Mouse (Mus musculus) heart, embryonic 10.5 days (tissue): ENCODE measurements around the gene Nrip1. TPM values are rescaled to one million over a fixed set of nuclear protein-coding genes. Genes with fewer than 3 reads are reported as not detected.

ENCODE experiments used
- DNase-seq: peaks from one replicate; pipeline ENCODE4 v3.0.0-alpha.2; 2017; ENCODE audit warnings: low spot score
- H3K27ac ChIP-seq: fragments of 300-500 bp; sonication (generic); 2 replicates; pipeline ENCODE4 v1.5.1; 2016; ENCODE audit warnings: mild to moderate bottlenecking
- H3K27me3 ChIP-seq: fragments of 300-500 bp; sonication (generic); 2 replicates; pipeline ENCODE4 v1.6.1; 2016; ENCODE audit warnings: mild to moderate bottlenecking; ENCODE audit not compliant: poor library complexity, insufficient read depth, severe bottlenecking
- H3K36me3 ChIP-seq: fragments of 300-500 bp; sonication (generic); 2 replicates; pipeline ENCODE4 v1.6.1; 2016; ENCODE audit warnings: mild to moderate bottlenecking, moderate library complexity
- H3K4me1 ChIP-seq: fragments of 300-500 bp; sonication (generic); 2 replicates; pipeline ENCODE4 v1.6.1; 2016; ENCODE audit warnings: mild to moderate bottlenecking
- H3K4me3 ChIP-seq: fragments of 300-500 bp; sonication (generic); 2 replicates; pipeline ENCODE4 v1.5.1; 2016; ENCODE audit warnings: mild to moderate bottlenecking, moderate library complexity
- H3K9me3 ChIP-seq: fragments of 300-500 bp; sonication (generic); 2 replicates; pipeline ENCODE4 v1.6.1; 2016; ENCODE audit warnings: mild to moderate bottlenecking, moderate library complexity
- WGBS: fragments of 180-500 bp; shearing (Covaris S2); methylation state at CpG from one replicate; pipeline ENCODE4 v1.1.7; 2016; 5-methylcytosine and 5-hydroxymethylcytosine counted together
- polyA plus RNA-seq: library from polyadenylated mRNA; unstranded; fragments of >200 nt; fragmentation: Nextera tagmentation; extraction: Ambion mirVana; gene quantifications from 2 replicates; pipeline ENCODE4 v1.2.1, GENCODE M21; 2016

The Nrip1 gene
- polyA plus RNA-seq, 1 experiment from 2014 or later, result 31.2 TPM

DNA sequence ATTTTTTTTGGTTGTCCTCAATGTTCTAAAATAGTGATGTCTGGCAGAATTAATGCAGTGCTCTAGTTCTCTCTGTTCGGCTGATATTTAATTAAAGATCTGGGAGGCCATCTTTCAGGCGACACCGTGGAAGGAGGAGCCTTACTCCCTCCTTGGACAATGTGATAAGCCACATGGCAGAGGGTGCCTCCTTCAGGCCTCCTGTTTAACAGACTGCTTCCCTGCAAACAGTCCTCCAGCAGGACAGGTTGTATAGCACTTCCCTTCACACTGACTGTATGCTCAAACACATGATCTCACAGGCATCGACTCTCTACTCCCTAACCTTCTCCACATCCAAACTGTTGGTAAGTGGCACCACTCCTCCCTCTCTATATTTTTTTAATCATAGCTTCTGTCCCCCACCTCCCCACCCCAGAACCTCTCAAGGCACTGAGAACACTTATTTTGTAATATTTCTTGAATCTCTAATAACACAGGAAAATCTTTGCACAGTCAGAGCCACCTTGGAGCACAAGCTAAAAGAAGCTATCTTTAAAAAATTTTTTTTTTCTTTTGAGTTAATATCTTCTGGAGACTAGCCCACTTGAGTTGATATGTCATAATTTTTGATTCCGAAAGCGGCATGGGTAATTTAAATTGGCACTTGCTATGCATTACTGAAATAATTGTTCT lies 3.4 kb downstream of the Nrip1 start:
- DNase-seq, result peak; percentile 84

DNA sequence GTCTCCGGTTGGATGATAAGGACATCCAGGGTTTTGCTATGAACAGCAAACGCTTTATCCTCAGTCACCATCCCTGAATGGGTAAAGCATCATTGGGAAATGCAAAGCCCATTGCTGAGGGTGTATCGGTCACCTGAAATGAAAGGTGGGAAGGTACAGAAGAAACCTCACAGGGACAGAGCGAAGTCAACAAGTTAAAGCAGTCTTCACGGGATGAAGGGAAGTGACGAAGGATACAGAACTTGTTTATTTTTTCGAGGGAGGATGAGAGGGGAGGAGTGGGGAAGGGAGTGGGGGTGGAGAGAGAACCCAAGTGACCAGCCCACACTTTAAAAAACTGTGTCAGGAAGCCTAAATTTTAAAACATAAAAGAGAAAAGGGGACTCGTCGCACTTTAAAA lies 4.4 kb downstream of the Nrip1 start:
- Histone ChIP-seq H3K36me3 (0 out of 2 replicates have a peak, but pooled peaks cover 3% of the 10 kb centered on the region), H3K4me1 (peaks cover 21% of the 10 kb centered on the region), H3K27me3 (no peaks in the 10 kb centered on the region), H3K27ac (no peak overlapping the region), H3K4me3 (no peak overlapping the region), H3K9me3 (no peaks in the 10 kb centered on the region)
- WGBS, result 70% methylated on average over 9 of the region's 9 CpGs
- peak; percentile 51 for DNase-seq

More for the DNA sequence above, 3.4 kb downstream of the Nrip1 start:
- H3K36me3 ChIP-seq, result 0 out of 2 replicates have a peak, but pooled peaks cover 3% of the 10 kb centered on the region
- H3K4me1 ChIP-seq, result peaks cover 20% of the 10 kb centered on the region
- WGBS, result 42% methylated on average over 6 of the region's 6 CpGs
- H3K4me3 ChIP-seq, result peak overlapping the region; percentile 92; the same call in 1 of the 2 replicates
- no peak overlapping the region for H3K27ac ChIP-seq
- no peaks in the 10 kb centered on the region for H3K27me3 ChIP-seq
- no peaks in the 10 kb centered on the region for H3K9me3 ChIP-seq

DNA sequence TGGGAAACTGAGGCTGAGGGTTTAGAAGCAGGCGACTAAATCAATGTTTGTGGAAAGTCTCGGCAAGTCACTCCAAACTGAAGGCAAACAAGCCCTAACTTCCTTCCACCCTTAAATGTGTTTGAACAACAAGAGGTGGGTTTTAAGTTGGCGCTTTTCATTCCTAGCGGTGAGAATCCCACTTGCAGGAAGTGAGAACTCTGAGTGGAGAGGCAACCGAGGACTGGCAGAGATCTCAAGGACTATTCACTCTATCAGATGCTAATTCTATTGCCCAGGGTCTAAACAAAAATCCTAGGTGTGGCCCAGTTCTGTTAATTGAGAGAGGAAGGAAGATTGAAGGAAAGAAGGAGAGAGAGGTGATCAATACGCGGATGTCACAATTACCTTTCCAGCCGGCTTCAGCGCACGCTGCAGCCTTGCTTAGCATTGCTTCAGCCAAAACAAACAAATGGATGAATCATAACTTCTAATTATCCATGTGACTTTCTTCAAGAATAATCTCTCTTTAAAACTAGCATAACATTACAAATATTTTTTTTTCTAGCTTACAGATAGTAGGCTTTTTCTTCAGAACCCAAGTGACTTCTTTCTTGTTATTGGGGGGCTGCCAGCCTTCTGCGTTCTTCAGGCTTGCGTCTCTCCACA lies 6.2 kb downstream of the Nrip1 start:
- no peak overlapping the region for H3K4me3 ChIP-seq
- no peaks in the 10 kb centered on the region for H3K27me3 ChIP-seq
- peaks cover 21% of the 10 kb centered on the region for H3K4me1 ChIP-seq
- no peaks in the 10 kb centered on the region for H3K9me3 ChIP-seq
- no peak for DNase-seq
- 77% methylated on average over 12 of the region's 12 CpGs for WGBS
- H3K27ac ChIP-seq, result no peak overlapping the region
- H3K36me3 ChIP-seq, result 0 out of 2 replicates have a peak, but pooled peaks cover 3% of the 10 kb centered on the region

DNA sequence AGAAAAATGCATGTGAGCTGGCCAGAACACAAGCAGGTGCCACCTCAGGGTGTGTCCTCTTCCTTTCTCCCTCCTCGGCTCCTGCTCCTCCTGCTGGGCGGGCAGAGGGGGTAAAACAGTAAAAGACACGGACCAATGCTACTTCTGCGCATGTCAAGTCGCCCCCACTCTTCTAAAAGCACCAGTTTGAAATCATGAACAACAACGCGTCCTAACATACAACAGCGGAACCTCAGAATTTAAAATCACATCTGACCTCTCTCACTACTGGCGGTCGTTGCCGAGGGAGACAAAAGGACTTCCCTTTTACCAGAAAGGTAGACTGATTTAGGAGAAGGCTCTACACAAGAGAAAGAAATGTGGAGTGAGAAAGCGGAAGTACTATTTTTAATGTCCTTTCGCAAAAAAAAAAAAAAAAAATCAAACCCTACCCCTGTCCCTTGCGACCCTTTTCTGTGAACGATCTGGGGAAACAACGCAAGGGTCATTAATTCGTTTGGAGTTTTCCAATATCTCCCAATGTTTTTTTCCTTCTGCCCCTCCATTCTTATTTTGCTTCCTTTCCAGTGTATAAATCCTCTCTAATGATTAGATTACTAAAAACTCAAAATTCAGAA lies 7.7 kb downstream of the Nrip1 start:
- Histone ChIP-seq H3K4me3 (no peak overlapping the region), H3K4me1 (peaks cover 17% of the 10 kb centered on the region), H3K9me3 (no peaks in the 10 kb centered on the region), H3K27me3 (no peaks in the 10 kb centered on the region), H3K36me3 (0 out of 2 replicates have a peak, but pooled peaks cover 3% of the 10 kb centered on the region), H3K27ac (no peak overlapping the region)
- DNase-seq, result no peak
- 87% methylated on average over 17 of the region's 17 CpGs for WGBS

DNA sequence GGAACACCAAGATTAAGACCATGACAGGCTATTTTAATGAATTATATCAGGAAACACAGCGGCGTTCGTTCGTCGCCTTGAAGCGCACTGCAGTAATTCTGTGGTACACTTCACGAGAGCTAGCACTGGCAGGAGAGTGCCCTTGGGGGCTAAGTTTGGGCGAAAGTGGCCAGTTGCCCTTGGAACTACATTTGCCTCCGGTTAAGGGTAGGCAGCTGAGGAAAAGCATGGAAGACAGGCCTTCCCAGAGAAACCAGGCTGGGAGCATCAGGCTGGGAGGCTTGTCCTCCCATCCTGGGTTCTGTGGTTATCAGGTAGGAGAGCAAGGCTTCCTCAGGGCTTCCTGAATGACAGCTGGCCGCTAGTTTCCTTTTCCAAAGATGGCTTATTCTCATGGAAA lies 8.4 kb downstream of the Nrip1 start:
- H3K9me3 ChIP-seq, result no peaks in the 10 kb centered on the region
- no peak overlapping the region for H3K4me3 ChIP-seq
- H3K27ac ChIP-seq, result no peak overlapping the region
- no peak for DNase-seq
- no peaks in the 10 kb centered on the region for H3K27me3 ChIP-seq
- H3K4me1 ChIP-seq, result peaks cover 15% of the 10 kb centered on the region
- 0 out of 2 replicates have a peak, but pooled peaks cover 3% of the 10 kb centered on the region for H3K36me3 ChIP-seq
- 87% methylated on average over 10 of the region's 10 CpGs for WGBS

DNA sequence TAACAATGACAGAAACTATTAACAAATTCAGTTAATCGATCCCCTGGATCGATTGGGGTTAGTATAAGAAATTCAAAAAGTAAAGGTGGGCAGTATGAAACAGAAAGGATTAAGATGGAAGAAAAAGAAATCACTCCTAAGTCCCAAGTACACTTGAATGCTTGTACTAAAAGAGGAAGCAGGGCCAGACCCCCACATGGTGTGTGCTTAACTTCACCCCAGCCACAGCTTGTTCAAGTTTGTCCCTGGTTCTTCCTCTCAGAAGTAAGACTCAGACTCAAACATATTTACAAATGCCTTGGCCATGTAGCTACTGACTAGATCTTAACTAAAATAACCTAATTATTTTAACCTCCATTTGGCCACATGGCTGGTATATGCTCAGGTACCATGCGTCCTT lies 10.0 kb downstream of the Nrip1 start:
- Histone ChIP-seq H3K27me3 (no peaks in the 10 kb centered on the region), H3K36me3 (0 out of 2 replicates have a peak, but pooled peaks cover 3% of the 10 kb centered on the region), H3K27ac (no peak overlapping the region), H3K4me3 (no peak overlapping the region), H3K9me3 (no peaks in the 10 kb centered on the region), H3K4me1 (peaks cover 6% of the 10 kb centered on the region; the same call in 1 of the 2 replicates)
- DNase-seq, result peak; percentile 14
- WGBS, result 91% methylated on average over 3 of the region's 3 CpGs

DNA sequence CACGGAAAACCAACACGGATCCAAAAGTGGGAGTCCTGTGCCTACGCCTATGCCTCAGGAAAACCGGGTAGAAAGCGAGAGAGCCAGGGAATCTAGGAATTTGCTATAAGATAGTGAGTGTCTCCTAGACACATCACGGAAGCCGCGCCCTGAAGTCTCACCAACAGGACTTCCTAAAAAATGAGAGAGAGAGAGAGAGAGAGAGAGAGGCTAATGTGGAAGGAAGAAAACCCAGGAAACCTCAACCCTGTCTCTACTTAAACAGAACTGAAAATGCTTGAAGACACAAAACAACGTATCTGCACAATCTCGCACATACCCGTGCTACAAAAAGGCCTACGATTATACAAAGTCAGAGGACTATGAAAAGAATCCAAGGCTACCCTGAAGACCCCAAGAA lies 10.6 kb downstream of the Nrip1 start:
- DNase-seq, result no peak
- H3K27me3 ChIP-seq, result no peaks in the 10 kb centered on the region
- 89% methylated on average over 12 of the region's 12 CpGs for WGBS
- peaks cover 9% of the 10 kb centered on the region; the same call in 1 of the 2 replicates for H3K4me1 ChIP-seq
- H3K4me3 ChIP-seq, result no peak overlapping the region
- H3K9me3 ChIP-seq, result no peaks in the 10 kb centered on the region
- H3K27ac ChIP-seq, result no peak overlapping the region
- H3K36me3 ChIP-seq, result 0 out of 2 replicates have a peak, but pooled peaks cover 3% of the 10 kb centered on the region

DNA sequence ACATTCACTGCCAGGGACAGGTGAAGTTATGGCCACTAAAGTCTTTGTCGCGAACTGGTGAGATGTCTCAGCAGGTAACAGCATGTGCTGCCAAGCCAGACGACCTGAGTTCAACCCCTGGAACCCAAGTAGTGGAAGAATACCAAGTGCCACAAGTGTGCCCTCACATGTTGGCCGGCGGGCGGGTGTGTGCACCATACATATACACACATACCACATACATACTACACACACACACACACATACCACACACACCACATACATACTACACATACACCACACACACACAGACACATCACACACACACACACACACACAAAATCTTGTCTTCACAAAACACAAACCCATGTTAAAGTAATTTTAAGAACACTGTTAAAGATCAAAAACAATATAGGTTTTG lies 13.2 kb downstream of the Nrip1 start:
- peak; percentile 63 for DNase-seq
- H3K4me1 ChIP-seq, result peaks cover 6% of the 10 kb centered on the region; the same call in 1 of the 2 replicates
- WGBS, result 84% methylated on average over 6 of the region's 6 CpGs

DNA sequence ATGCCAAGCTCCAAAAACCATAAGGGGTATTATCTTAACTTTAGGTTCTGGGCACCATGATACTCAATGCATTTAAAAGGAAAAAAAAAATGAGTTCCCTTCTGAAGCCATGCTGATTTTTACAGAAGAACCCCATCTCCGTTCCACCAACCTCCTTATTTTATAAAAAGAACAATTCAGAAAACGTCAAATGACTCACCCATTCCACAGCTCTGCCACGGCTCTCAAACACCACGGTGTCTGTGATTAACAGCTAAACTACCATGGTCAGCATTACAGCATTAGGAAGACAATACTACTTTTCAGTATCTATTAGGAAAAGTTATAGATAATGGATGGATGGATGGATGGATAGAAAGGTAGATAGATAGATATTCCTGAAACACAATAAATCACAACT lies 14.9 kb downstream of the Nrip1 start:
- whole genome bisulfite sequencing, result 75% methylated on average over 4 of the region's 4 CpGs

More for the DNA sequence above, 13.2 kb downstream of the Nrip1 start:
- Histone ChIP-seq H3K27me3 (no peaks in the 10 kb centered on the region), H3K9me3 (no peaks in the 10 kb centered on the region), H3K4me3 (no peak overlapping the region), H3K36me3 (no peaks in the 10 kb centered on the region), H3K27ac (no peak overlapping the region)

DNA sequence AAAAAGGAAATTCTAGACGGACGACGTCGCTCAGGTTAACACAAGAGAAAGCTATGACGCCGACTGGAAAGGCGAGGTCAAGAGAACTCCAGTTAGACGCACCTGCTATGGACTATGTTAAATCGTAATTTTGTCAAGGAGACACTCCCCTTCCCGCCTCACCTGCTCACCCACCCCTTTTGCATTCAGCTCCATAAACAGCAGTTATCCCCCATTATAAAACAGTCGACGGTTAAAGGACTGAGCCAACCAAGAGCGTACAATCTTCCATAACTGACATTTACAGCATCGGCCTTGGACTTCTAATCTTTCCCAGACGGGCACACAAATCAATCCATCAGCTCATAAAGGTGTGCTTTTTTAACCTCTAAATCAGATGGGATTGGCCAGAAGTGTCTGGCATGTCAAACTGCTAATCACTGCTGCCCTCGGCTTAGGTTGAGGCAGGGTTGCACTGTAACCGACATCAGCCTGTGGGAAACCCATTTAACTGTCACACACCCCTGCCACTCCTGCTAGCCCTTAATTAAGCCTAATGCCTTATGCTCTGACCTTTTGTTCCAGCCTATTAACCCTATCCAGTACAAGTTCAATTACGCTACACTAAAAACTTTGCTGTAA lies 15.4 kb downstream of the Nrip1 start:
- Histone ChIP-seq H3K4me3 (no peak overlapping the region), H3K9me3 (no peaks in the 10 kb centered on the region), H3K4me1 (peaks cover 11% of the 10 kb centered on the region; the same call in 1 of the 2 replicates), H3K36me3 (no peaks in the 10 kb centered on the region), H3K27me3 (no peaks in the 10 kb centered on the region), H3K27ac (no peak overlapping the region)
- 85% methylated on average over 18 of the region's 18 CpGs for WGBS
- no peak for DNase-seq

More for the DNA sequence above, 14.9 kb downstream of the Nrip1 start:
- Histone ChIP-seq H3K36me3 (no peaks in the 10 kb centered on the region), H3K4me3 (no peak overlapping the region), H3K9me3 (no peaks in the 10 kb centered on the region), H3K4me1 (peaks cover 11% of the 10 kb centered on the region; the same call in 1 of the 2 replicates), H3K27me3 (no peaks in the 10 kb centered on the region), H3K27ac (no peak overlapping the region)
- DNase-seq, result no peak

DNA sequence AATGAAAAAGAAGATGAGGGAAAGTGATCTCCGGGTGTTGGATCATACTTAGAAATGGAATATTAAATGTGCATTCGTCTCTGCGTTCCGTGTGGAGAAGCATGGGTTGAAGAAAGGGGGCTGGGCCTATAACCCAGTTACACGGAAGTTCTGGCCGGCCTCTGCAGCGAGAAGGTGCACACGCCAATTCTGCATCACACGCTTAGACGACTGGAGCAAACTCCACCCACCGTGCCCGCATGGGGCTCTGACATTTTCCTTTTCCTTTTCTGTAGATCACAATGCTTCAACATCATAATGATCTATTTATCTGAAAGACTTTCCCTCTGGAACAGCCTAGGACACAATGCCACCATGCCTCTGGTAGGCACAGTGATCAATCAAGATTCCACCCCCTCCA lies 16.5 kb downstream of the Nrip1 start:
- Histone ChIP-seq H3K9me3 (no peaks in the 10 kb centered on the region), H3K36me3 (peaks cover under 1% of the 10 kb centered on the region; the same call in 1 of the 2 replicates), H3K4me1 (peaks cover 11% of the 10 kb centered on the region; the same call in 1 of the 2 replicates), H3K27ac (no peak overlapping the region), H3K4me3 (no peak overlapping the region), H3K27me3 (no peaks in the 10 kb centered on the region)
- 93% methylated on average over 12 of the region's 12 CpGs for WGBS
- no peak for DNase-seq

DNA sequence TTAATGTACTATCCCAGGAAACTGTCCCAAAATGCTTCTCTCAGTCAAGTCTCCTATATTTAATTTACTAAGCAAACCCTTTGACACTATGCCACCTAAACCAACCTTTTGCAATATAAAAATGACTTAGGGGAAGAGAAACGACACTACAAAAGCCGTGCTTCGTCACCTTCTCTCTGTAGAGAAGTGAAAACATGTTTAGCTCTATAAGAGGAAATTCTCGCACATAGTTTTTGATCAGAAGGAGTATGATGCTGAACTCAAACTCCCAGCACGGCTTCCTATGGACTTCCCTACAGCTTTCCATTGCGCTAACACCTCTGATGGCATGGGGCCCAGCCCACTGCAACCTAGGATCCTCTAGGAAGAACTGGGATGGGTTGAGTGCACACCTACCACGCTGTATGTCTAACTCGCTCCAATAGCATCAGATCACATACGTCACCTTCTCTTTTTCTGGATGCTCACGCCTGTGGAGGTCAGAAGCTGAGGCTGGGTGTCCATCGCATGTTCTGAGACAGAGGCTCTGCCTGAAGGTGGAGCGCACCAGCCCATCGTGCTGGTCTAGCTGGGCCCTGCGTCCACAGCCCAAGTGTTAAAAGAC lies 17.6 kb downstream of the Nrip1 start:
- Histone ChIP-seq H3K4me1 (peaks cover 11% of the 10 kb centered on the region; the same call in 1 of the 2 replicates), H3K4me3 (no peak overlapping the region), H3K9me3 (no peaks in the 10 kb centered on the region), H3K36me3 (peaks cover 7% of the 10 kb centered on the region; the same call in 1 of the 2 replicates), H3K27me3 (no peaks in the 10 kb centered on the region), H3K27ac (no peak overlapping the region)
- 92% methylated on average over 14 of the region's 14 CpGs for WGBS
- no peak for DNase-seq
